Mouse (Mus musculus) gastrocnemius, adult 8-10 months (tissue): ENCODE data around the gene Cdk5r2. TPM values are rescaled to one million over a fixed set of nuclear protein-coding genes. Genes with fewer than 3 reads are reported as not detected.
"Not testable (repeated sequence)": the region's sequence is repeated elsewhere in the genome, so short reads cannot be mapped to it uniquely, and the experiment has no call there.

Experiments
- DNase-seq, 2 experiments: peaks; one replicate each; pipeline ENCODE4 v3.0.0; 2022; ENCODE audit warnings: low spot score in 2 of 2
- total RNA-seq, 4 experiments: library from RNA; stranded (reverse); gene quantifications; 2 replicates each; pipeline ENCODE4 v1.2.4; 2022

Cdk5r2 gene
- total RNA-seq: not detected

- DNase-seq: peak; percentile 54 to 68
Measured at GRCm38 (mm10) chr1:74854306-74855056, at the start of gene Cdk5r2. TSS of gene Cdk5r2 (plus strand) at chr1:74854934.

- no peak for DNase-seq
Measured at GRCm38 (mm10) chr1:74805340-74805835, 49.3 kb upstream of the Cdk5r2 start.

- no peak for DNase-seq
Measured at GRCm38 (mm10) chr1:74805843-74806242, 48.9 kb upstream of the Cdk5r2 start.

- DNase-seq: no peak
Measured at GRCm38 (mm10) chr1:74806360-74807311, 48.1 kb upstream of the Cdk5r2 start.

- no peak for DNase-seq
Measured at GRCm38 (mm10) chr1:74807551-74808071, 47.1 kb upstream of the Cdk5r2 start.

GRCm38 (mm10) chr1:74808078-74808477 lies 46.7 kb upstream of the Cdk5r2 start:
- DNase-seq: peak; percentile 79 to 83

- DNase-seq: no peak
Measured at GRCm38 (mm10) chr1:74809007-74809406, 45.7 kb upstream of the Cdk5r2 start.

- no peak for DNase-seq
Measured at GRCm38 (mm10) chr1:74814931-74815647, 39.6 kb upstream of the Cdk5r2 start.

- DNase-seq: not testable (repeated sequence)
Measured at GRCm38 (mm10) chr1:74815965-74816364, 38.8 kb upstream of the Cdk5r2 start.

- DNase-seq: peak; percentile 81 to 86
Measured at GRCm38 (mm10) chr1:74816612-74817199, 38.0 kb upstream of the Cdk5r2 start.

GRCm38 (mm10) chr1:74817219-74817618 lies 37.5 kb upstream of the Cdk5r2 start:
- no peak for DNase-seq

- DNase-seq: no peak
Measured at GRCm38 (mm10) chr1:74818509-74818908, 36.2 kb upstream of the Cdk5r2 start.

GRCm38 (mm10) chr1:74823598-74823997 lies 31.1 kb upstream of the Cdk5r2 start:
- DNase-seq: not testable (repeated sequence)

- no peak for DNase-seq
Measured at GRCm38 (mm10) chr1:74824518-74825302, 30.0 kb upstream of the Cdk5r2 start.

- no peak for DNase-seq
Measured at GRCm38 (mm10) chr1:74830061-74830460, 24.7 kb upstream of the Cdk5r2 start.

- no peak for DNase-seq
Measured at GRCm38 (mm10) chr1:74833255-74833654, 21.5 kb upstream of the Cdk5r2 start.

GRCm38 (mm10) chr1:74843090-74843489 lies 11.6 kb upstream of the Cdk5r2 start:
- no peak for DNase-seq

GRCm38 (mm10) chr1:74846341-74846740 lies 8.4 kb upstream of the Cdk5r2 start:
- no peak for DNase-seq

- no peak for DNase-seq
Measured at GRCm38 (mm10) chr1:74848946-74849345, 5.8 kb upstream of the Cdk5r2 start.

GRCm38 (mm10) chr1:74850251-74850650 lies 4.5 kb upstream of the Cdk5r2 start:
- DNase-seq: no peak
